In the genomic region with DNA sequence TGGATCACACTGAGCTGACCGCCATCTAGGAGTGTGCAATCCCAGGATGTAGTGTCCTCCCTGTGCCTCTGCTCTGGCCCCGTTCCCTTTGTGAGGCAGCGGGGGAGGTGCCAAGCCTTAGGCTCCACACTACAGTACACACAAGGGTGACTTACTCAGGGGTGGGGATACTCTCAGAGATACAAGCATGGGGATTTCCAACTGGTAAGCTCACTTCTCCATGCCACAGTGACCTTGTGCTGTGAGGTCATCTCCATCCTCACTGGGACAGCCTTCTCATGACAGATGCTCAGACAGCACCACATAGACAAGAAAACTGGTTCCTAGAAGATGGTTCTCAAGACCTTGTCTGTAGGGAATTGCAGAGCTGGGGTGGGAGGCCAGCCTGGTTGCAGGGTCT, we compare ENCODE assay signal across 17 mouse cellular contexts.
"Had no signal": no experiment of that assay in that cellular context is flagged by ENCODE, and none has a peak within 500 bp of the region (broad histone marks: within the 10 kb centered on the region; RNA-seq: fewer than 3 reads in every experiment).

No protein-coding gene starts in this region.

- H3K9ac ChIP-seq: limb, embryonic 13.5 days; liver, embryonic 12.5 days; liver, embryonic 15.5 days; lung, embryonic 15.5 days had no signal

- H3K27ac ChIP-seq: limb, embryonic 13.5 days; liver, embryonic 12.5 days; liver, embryonic 15.5 days; lung, embryonic 15.5 days had no signal

- H3K4me2 ChIP-seq: limb, embryonic 13.5 days; liver, embryonic 12.5 days; liver, embryonic 15.5 days; lung, embryonic 15.5 days; midbrain, embryonic 11.5 days had no signal

- H3K9me3 ChIP-seq: liver, embryonic 15.5 days; lung, embryonic 15.5 days had no signal

- DNase-seq: kidney, adult 18-20 months; kidney, postnatal 14 days; kidney, postnatal 4 days; left cerebral cortex, postnatal 4 days; liver; lung, adult 18-20 months; lung, postnatal 10 days; lung, postnatal 36 days; thymus, adult 2 months; thymus, postnatal 14 days; thymus, postnatal 4 days had no signal

- H3K4me1 ChIP-seq: liver, embryonic 12.5 days; liver, embryonic 15.5 days; lung, embryonic 15.5 days; megakaryocyte, embryonic 14.5 days had no signal

- ATAC-seq: liver, embryonic 12.5 days had no signal

- H3K4me3 ChIP-seq: limb, embryonic 13.5 days; liver, embryonic 12.5 days; liver, embryonic 15.5 days; lung, embryonic 15.5 days; megakaryocyte, embryonic 14.5 days had no signal

- H3K36me3 ChIP-seq: limb, embryonic 13.5 days; liver, embryonic 12.5 days; liver, embryonic 15.5 days; lung, embryonic 15.5 days had no signal

- H3K27me3 ChIP-seq: liver, embryonic 12.5 days; liver, embryonic 15.5 days; lung, embryonic 15.5 days had no signal
